Mouse (Mus musculus) right cerebral cortex, postnatal 10 days (tissue): ENCODE results near the gene 1700016D06Rik.
A peak's percentile ranks its signal among the peaks of the same experiment; 100 is the strongest.

Experiments used
- DNase-seq, 2 experiments: peaks; one replicate each; pipeline ENCODE4 v3.0.0; 2021; ENCODE audit warnings: low spot score in 2 of 2

1700016D06Rik gene

DNA sequence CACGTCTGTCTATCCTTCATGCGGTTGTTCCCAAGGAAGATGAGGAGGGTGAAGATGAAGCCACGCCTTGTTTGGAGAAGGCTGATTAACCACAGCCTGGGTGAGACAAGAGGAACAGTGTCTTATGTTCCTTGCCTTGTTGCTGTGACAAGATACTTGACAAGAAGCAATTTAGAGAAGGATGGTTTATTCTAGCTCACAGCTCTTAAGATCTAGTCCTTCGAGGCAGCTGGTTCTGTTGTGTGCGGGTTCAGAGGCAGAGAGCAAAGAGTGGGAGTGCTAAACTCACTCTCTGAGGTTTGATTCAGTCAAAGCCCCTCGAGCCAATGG, at the start of gene 1700016D06Rik:
Gene 1700016D06Rik, minus strand, starts transcription at position 31 of the 330 bp plus-strand sequence.
- DNase-seq = no peak

DNA sequence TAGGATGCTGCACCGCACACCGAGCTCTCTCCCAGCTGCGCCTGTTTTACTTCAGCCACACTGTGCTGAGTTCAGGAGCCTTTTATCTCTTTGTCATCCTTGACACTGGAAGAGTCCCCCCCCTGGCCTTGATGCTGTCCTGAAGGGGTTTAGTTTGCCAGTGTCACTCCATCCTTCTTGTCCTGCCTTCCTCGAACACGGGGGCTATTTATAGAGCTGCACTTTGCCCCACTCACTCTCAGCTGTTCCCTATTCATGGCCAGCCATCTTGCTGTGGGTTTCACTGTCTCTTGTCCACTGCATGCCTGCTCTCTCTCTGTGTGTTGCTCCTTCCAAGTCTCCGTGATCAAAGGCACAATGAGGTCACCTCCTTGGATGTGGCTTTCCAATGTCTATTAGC, 48.6 kb upstream of the 1700016D06Rik start:
- DNase-seq = no peak

DNA sequence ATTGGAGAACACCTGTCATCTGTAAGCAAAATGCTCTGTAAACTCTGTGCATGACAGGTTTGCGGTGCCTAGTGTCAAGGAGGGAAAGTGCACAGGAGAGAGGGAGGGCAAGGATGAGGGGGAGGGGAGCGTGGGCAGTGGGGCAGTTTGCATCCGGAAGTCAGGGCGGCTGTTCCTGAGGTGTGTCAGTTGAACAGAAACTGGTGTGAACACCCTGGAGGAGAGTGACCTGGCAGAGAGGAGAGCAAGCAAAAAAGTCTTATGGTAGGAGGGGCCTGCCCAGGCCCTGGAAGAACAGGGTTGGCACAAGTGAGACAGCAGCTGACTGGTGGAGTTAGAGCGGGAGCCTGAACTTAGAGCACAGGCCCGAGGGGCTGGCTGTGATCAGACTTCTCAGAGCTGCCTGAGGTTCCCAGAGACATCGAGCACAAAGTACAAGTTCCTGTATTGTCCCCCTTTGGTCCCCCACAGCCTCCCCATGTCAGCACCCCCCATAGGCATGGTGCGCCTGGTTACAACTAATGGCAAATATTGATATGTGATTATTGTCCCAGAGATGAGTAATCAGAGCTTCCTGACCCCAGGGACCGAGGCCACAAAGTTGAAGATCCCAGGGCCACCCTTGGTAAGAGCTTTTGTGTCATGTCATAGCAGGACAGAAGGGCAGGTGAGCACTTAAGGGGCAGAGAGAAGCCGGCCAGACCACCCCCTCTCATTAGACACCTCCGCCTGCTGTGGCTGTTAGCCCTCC, 46.2 kb upstream of the 1700016D06Rik start:
- no peak for DNase-seq

DNA sequence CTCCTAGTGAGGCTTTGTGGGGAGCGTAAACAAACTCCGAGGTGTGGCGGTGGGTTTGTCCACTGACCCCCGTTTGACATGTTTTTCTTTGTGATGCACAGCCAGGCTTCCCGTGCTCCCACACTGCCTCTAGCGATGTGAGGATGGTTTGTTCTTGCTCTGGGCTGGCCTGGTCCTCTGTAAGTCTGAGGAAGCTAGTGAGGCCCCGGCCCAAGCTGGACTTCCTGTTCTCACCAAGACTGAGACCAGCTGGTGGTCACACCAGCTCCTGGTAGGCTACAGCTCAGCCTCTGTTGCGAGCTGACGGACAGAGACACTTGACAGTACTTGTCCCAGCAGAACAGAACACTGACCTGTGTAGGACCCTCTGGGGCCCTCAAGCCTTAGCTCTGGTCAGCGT, 42.7 kb upstream of the 1700016D06Rik start:
- DNase-seq = no peak

DNA sequence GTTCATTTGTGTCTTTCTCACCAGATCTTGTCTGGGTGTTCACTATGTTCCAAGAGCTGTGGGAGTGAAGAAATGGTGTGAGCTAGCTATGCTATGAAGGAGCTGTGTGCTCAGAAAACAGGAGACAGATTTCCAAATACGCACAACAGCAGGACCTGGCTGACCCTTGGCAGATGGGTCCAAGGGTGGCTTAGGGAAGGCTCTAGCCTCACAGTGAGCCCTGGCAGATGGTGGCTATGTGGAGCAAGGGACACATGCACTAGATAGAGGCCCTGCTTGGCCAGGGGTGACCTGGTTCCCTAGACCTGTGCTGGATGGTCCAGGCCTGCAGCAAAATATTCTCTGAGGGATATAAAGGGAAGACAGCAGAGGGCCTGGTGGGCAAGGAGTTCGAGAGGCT, 40.0 kb upstream of the 1700016D06Rik start:
- DNase-seq = no peak

DNA sequence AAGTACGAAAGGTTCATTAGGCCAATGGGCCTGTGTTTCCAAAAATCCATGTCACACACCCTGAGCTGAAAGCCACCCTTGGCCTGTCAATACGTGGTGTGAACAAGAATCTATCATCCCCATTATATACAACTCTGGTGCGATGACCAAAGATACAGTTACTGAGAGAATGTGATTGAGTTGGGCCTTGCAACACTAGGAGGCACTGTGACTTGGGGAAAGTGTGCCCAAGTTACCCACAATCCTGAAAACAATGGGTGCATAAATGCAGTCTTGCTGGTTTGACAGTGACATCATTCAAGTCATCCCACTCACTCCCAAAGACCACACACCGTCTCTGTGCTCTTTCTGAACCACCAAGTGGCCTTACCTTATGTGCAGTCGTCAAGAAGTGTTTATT, 38.2 kb upstream of the 1700016D06Rik start:
- DNase-seq = no peak

DNA sequence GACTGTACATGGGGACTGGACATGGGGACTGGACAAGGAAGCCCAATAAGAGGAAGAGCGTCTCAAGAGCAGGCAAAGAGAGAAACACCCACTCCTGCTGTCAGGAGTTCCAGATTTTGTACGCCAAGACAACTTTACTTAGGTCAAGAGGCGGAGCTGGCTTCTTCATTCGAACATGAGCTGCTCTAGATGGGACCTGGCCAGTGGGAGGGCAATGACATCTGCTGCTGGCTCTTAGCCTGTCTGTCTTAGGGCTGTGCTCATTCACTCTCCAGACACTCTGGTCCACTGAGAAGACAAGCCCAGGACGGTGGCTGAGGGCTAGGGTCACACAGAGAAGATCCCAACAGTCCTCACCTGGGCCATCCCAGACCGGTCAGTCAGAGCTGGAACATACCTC, 36.2 kb upstream of the 1700016D06Rik start:
- no peak for DNase-seq

DNA sequence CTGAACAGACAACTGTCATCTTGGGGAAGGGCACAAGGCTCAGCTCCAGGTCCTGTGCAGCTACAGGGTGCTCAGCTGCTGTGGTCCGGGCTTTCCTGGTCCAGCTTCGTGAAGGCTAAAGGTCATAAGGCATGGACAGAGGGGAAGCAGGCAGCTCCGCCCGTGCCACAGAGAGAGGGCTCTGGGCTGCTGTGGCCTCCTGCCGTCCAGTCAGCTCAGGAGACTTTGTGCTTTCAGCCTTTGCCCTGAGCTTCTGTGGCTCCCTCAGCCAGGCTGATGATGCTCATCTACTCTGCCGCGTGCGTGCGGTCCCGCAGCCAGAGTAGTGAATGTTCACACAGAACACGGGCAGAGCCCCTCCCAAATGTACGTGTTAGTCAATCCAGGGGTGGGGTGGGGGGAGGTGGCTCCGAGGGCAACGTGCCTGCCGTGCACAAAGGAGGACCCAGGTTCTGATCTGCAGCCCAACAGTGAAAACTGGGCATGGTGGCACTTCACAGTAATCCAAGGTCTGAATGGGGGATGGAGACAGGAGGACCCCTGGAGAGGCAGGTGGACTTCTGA, 34.9 kb upstream of the 1700016D06Rik start:
- DNase-seq = no peak

DNA sequence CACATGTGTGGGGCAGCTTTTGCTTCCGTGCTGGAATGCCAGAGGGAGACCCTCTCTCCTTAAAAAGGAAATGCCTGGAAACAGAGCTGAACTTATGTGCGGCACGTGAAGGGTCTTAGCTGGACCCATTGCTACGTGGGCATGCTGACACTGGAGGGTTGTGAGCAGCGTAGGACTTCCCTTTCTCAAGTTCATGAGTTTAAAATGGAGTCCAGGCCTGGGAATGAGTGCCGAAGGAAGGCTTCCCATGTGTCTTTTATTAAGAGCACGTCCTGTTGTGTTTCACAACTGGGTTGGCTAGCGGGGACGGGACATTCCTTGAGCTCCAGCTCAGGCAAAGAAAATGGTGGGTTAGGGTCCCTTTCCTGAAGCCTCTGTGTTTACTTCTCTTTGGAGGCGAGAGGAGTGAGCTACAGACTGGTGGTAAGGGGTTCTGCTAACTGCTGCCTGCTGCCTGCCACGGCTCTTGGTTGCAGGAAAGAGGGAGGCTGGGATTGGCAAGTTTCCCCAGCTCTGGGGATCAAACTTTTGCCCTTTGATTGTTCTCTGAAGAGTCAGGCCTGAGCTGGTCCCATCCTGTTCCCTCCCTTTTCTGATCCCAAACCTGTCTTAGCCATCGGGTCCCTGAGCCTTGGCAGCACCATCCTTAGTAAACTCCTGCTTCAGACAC, 29.5 kb upstream of the 1700016D06Rik start:
- DNase-seq = no peak

DNA sequence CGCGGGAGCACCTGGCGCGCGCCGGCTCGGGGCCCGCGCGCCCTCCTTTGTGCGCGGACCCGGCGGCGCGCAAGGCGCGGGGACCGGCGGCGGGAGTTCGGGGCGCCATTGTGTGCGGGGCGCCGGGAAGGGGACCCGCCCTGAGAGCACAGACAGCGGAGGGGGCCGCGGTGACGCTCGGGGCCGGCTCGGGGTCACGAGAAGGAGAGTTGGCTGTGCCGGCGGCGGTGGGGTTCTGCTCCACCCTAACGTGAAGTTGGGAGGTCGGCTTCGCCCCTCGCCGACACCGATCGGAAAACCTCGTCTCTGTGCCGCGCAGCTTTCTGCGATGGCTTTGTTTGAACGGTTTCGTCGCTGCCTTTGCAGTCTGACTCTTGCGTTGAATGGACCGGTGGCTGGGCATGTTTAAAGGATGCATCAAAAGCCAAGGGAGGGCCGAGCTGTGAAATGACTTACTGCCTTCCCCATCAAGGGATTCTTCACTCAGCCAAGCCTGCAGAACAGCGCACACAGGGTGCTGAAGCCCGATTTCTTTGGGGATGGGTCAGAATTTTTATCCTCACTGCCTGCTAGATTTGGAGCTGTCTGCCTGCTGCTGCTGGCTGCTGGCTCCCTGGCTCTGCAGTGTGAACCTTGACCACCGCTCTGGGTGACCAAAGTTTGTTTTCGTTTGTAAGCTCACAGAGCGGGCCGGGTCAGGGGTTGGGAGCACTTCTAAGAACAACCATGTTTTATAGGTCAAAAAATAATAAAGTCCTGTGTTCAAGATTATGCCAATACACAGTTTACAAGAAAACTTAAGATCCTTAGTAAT, 27.8 kb upstream of the 1700016D06Rik start:
- DNase-seq = peak; percentile 65 to 71

DNA sequence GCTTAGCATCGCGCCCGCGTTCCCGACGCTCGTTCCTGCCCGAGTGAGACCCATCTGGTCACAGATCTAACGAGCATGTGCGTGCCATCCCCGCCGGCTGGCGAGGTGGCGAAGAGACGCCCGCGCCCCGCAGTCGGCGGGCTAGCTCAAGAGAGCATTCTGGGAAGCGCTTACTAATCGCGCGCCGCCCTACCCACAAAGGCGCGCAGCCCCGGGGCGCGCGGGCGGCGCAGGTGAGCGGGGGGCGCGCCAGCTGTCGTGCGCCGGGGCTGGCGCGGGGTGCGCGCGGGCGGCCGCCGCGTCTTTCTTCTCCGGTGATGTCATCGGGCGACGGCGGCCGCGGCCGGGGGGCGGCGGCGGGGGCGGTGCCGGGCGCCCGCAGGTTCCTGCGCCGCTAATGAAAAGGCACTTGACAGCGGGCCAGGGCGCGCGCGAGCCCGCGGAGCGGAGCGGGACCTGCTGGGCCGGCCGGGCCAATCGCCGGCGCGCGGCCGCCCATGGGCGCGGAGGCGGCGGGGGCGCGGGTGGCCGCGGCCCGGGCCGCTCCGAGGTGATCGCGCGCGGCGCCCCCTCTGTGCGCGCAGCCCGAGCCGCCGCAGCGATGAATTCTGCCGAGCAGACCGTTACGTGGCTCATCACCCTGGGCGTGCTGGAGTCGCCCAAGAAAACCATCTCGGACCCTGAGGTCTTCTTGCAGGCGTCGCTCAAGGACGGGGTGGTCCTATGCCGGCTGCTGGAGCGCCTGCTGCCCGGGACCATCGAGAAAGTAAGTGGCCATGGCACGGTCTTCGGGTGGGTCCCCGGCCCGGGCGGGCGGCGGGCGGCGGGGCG, 27.0 kb upstream of the 1700016D06Rik start, which contains the start of gene Arhgef7:
Gene Arhgef7, plus strand, starts transcription at position 71 of the 831 bp plus-strand sequence.
- DNase-seq = peak; percentile 88 to 93

DNA sequence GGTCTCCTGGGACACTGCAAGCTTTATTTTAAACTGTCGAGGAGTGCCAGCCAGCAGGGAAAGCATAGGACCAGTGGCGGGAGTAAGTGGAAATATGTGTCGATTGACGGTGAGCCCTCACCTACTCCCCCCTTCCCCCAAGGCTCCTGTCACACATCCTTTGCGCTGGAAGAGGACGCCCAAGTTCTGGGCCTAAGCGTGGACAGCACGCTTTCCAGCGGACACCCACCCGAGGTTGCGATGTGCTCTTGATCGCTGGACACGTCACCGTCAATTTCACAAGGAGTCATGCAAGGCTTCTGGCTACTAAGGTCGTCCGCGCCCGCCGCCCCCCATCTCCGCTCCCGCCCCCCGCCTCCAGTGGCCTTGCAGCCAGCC, 26.4 kb upstream of the 1700016D06Rik start:
- no peak for DNase-seq

DNA sequence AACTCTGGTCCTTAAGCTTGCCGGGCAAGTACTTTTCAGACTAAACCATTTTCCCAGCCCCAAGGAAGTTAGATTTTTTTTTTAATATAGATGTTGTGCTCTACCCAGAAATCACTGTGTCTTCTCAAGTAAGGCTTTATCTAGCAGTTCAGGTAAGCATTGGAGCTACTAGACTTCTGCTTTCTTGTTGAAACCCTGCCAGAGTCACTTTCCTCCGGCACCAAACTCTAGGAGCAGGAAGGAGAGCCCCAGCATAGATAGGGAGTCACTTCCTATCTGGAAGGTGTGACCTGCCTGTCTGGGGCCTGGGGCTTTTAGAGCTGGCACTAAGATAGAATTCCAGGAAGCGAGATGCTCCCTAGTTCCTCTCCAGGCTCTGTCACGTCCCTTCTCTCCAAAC, 16.3 kb upstream of the 1700016D06Rik start:
- DNase-seq = no peak

DNA sequence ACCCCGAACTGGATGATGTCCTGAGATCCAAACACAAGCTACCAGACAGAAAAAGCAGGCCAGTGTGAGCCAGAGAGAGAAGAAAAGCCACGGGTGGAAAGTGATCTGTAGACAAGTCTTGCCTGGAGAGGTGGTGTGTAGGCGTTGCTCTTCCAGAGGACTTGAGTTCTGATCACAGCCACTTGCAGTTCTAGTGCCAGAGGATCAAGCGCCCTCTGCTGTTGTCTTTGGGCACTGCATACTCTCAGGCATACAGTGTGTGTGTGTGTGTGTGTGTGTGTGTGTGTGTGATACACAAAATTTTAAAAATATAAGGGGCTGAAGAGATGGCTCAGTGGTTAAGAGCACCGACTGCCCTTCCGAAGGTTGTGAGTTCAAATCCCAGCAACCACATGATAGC, 11.4 kb upstream of the 1700016D06Rik start:
- no peak for DNase-seq

DNA sequence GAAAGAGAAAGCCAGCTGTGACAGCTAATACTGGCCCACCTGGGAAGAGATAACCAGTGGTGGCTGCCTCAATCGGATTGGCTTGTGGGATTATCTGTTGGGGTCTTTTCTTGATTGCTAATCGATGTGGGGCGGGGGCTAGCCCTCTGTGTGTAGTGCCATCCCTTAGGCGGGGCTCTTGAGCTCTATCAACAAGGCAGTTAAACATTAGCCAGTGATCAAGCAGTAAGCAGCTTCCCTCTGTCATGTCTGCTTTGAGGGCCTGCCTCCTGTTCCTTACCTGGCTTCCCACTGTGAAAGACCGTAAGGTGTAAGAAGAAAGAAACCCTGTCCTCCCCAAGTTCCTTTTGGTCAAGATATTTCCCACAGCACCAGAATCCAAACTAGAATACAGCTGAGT, 9.6 kb upstream of the 1700016D06Rik start:
- DNase-seq = no peak

DNA sequence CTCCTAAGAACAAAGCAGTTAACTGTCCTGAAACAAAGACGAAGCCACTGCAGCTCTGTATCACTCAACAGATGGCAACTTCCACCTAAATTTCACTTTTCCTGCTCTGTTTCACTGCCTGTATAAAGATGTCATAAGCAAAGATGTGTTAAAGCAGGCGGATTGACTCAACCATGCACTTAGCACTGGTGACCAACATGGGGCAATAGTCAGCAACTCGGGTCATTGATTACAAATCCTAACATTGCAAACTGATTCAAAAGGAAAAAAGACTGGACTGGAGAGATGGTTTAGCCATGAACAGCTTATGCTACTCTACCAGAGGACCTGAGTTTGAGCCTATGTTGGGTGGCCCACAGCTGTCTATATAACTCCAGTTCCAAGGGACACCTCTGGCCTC, 8.7 kb upstream of the 1700016D06Rik start:
- no peak for DNase-seq

DNA sequence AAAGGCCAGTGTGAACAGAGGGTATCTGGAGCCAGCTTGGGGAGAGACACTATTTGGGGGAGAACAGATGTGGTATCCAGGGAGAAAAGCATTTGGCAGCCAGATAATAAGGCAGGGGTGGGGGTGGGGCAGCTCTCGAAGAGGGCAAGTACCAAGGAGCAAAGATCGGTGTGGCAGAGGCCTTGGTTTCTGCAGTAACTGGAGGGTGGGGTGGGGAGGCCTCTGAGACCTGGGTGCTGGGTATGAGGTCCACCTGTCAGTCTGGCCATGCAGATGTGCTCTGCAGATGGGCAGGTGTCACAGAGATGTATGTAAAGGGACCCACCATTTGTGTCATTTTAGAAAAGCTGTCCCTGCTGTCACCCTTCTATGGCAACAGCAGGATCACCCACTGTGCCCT, 8.0 kb upstream of the 1700016D06Rik start:
- DNase-seq = no peak

DNA sequence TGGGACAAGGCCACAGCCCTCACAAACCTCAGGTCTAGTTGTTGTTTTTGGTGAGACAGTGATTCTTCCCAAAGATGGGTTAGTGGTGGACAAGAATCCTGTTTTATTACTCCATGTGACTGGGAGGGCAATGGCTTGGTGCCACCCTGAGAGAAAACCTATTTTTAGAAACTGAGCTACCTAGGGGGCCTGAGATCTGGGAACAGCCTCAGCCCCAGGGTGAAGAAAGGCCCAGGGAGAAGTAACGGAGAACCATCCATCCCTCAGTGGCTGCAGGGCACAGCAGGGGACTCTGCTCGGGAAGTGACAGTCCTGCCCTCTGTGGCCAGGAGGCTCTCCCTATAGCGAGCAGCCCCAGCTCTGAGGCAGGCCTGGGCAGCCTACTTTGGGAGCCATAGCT, 6.8 kb upstream of the 1700016D06Rik start:
- no peak for DNase-seq

DNA sequence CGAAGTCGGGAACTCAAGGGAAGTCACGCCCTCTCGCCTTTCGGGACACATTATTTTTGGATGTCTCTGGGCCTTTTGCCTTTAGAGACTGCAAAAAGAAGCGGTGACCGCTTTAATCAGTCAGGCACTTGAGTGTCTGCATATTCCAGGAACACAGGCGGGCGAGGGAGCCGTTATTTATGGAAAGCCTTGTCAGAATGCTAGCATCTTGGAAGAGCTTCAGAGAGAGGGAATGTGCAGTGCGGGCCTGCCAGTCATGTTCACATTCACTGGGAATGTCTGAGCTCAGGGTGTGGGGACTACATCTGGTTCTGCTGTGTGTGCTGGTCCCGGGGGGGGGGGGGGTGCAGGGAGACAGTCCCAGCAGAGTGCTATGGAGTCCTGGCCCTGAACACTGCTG, 5.0 kb upstream of the 1700016D06Rik start:
- DNase-seq = peak; percentile 70 to 82

DNA sequence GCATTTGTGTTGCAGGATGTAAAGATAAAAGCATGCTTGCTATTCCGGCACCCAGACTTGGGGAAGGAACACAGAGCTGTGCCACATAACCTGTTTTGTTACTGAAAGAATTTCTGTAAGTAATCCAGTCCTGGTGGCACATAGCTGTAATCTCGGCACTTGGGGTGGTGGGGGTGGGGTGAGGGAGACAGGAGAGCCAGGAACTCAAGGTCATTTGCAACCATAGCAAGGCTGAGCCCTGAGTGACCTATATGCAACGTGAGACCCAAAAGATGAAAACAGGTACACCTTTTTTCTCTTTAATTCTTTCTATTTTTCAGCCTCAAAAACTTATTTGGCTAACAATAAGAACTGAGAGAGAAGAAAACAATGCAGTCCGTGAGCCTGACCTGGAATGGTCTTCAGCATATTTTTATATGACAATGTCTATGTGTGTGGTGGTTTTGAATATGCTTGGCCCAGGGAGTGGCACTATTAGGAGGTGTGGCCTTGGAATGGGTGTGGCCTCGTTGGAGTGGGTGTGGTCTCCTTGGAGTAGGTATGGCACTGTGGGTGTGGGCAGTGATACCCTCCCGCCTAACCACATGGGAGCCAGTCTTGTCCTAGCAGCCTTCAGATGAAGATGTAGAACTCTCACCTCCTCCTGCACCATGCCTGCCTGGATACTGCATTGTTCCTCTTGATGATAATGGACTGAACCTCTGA, 4.0 kb upstream of the 1700016D06Rik start:
- DNase-seq = no peak

DNA sequence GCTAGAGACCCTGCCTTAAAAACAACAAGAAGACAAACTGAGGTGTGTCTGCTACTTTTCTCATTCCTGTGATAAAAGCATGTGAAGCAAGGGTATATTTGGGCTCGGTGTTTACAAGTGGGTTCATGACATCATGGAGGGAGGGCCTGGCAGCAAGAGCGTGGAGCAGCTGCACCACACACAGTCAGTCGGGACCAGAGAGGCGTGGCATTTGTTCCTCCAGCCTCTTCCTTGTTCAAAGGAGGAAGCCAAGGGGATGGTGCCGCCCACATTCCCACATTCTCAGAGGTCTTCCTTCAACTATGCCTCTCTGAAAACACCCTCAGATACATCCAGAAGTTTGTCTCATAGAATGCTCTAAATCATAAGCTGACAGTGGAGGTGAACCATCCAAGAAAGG, 2.9 kb upstream of the 1700016D06Rik start:
- no peak for DNase-seq
